Mouse (Mus musculus) forebrain, embryonic 16.5 days (tissue): ENCODE results near the gene Washc1. TPM values are rescaled to one million over a fixed set of nuclear protein-coding genes. Genes with fewer than 3 reads are reported as not detected.

ENCODE experiments used
- ATAC-seq: fragments of 200-750 bp; cut with Nextera tagmentation; 2 replicates; pipeline ENCODE4 v1.8.0; 2017; ENCODE audit warnings: mild to moderate bottlenecking, moderate library complexity
- H3K27ac ChIP-seq: fragments of 300-500 bp; sonication (generic); 2 replicates; pipeline ENCODE4 v1.5.1; 2014; ENCODE audit warnings: low read length, control low read depth
- H3K27me3 ChIP-seq: fragments of 300-500 bp; sonication (generic); replicated peaks from 2 replicates; pipeline ENCODE4 v1.6.1; 2014; ENCODE audit warnings: low read length; ENCODE audit not compliant: control insufficient read depth, insufficient read depth
- H3K36me3 ChIP-seq: fragments of 300-500 bp; sonication (generic); 2 replicates; pipeline ENCODE4 v1.6.1; 2014; ENCODE audit not compliant: control insufficient read depth, insufficient read depth
- H3K4me1 ChIP-seq: fragments of 300-500 bp; sonication (generic); replicated peaks from 2 replicates; pipeline ENCODE4 v1.6.1; 2014; ENCODE audit warnings: low read length; ENCODE audit not compliant: control insufficient read depth, insufficient read depth
- H3K4me2 ChIP-seq: fragments of 300-500 bp; sonication (generic); 2 replicates; pipeline ENCODE4 v1.6.1; 2014; ENCODE audit warnings: mild to moderate bottlenecking, low read length, control low read depth
- H3K4me3 ChIP-seq: fragments of 300-500 bp; sonication (generic); replicated peaks from 2 replicates; pipeline ENCODE4 v1.5.1; 2014; ENCODE audit warnings: mild to moderate bottlenecking, low read length, control low read depth
- H3K9ac ChIP-seq: fragments of 300-500 bp; sonication (generic); replicated peaks from 2 replicates; pipeline ENCODE4 v1.6.1; 2014; ENCODE audit warnings: low read depth, low read length, control low read depth
- H3K9me3 ChIP-seq: fragments of 300-500 bp; sonication (generic); 2 replicates; pipeline ENCODE4 v1.6.1; 2016; ENCODE audit warnings: low read length; ENCODE audit not compliant: control insufficient read depth
- WGBS: fragments of 180-500 bp; shearing (Covaris S2); extraction: QIAGEN DNeasy Blood & Tissue Kit; methylation state at CpG from one replicate; pipeline ENCODE4 v1.1.7; 2014; 5-methylcytosine and 5-hydroxymethylcytosine counted together
- polyA plus RNA-seq: library from polyadenylated mRNA; unstranded; fragments of >200 nt; fragmentation: Nextera tagmentation; extraction: Ambion mirVana; gene quantifications from 2 replicates; pipeline ENCODE4 v1.2.1, GENCODE M21; 2015

Washc1 gene
- polyA plus RNA-seq, 1 experiment from 2014 or later: 52.5 TPM

- no peak overlapping the region for H3K27ac ChIP-seq
- 0 out of 2 replicates have a peak, but pooled peaks cover 2% of the 10 kb centered on the region for H3K27me3 ChIP-seq
- 65% methylated on average over 8 of the region's 8 CpGs for WGBS
- no peak overlapping the region for H3K4me3 ChIP-seq
- no peaks in the 10 kb centered on the region for H3K36me3 ChIP-seq
- no peak overlapping the region for H3K9ac ChIP-seq
- H3K4me2 ChIP-seq: no peak overlapping the region
- ATAC-seq: no peak
- H3K9me3 ChIP-seq: no peaks in the 10 kb centered on the region
- H3K4me1 ChIP-seq: peaks cover 12% of the 10 kb centered on the region
Observed at GRCm38 (mm10) chr17:66107466-66107865, 3.9 kb upstream of the Washc1 start.

GRCm38 (mm10) chr17:66108198-66108597, 3.1 kb upstream of the Washc1 start:
- 85% methylated on average over 4 of the region's 4 CpGs for WGBS
- Histone ChIP-seq H3K9me3 (no peaks in the 10 kb centered on the region), H3K4me2 (no peak overlapping the region), H3K27me3 (0 out of 2 replicates have a peak, but pooled peaks cover 2% of the 10 kb centered on the region), H3K4me1 (peaks cover 15% of the 10 kb centered on the region), H3K27ac (no peak overlapping the region), H3K4me3 (no peak overlapping the region), H3K36me3 (no peaks in the 10 kb centered on the region), H3K9ac (no peak overlapping the region)
- ATAC-seq: no peak

GRCm38 (mm10) chr17:66110746-66111145, 599 bp upstream of the Washc1 start:
- Histone ChIP-seq H3K27me3 (0 out of 2 replicates have a peak, but pooled peaks cover 2% of the 10 kb centered on the region), H3K4me1 (peaks cover 15% of the 10 kb centered on the region), H3K9ac (peak overlapping the region; percentile 90), H3K4me3 (peak overlapping the region; percentile 92), H3K36me3 (peaks cover 11% of the 10 kb centered on the region), H3K27ac (no peak overlapping the region), H3K4me2 (peak overlapping the region; percentile 75), H3K9me3 (no peaks in the 10 kb centered on the region)
- WGBS: 51% methylated on average over 6 of the region's 6 CpGs
- no peak for ATAC-seq

- peaks cover 15% of the 10 kb centered on the region for H3K4me1 ChIP-seq
- H3K4me2 ChIP-seq: peak overlapping the region; percentile 75
- no peak overlapping the region for H3K27ac ChIP-seq
- no peaks in the 10 kb centered on the region for H3K9me3 ChIP-seq
- H3K27me3 ChIP-seq: 0 out of 2 replicates have a peak, but pooled peaks cover 2% of the 10 kb centered on the region
- peak overlapping the region; percentile 90 for H3K9ac ChIP-seq
- H3K36me3 ChIP-seq: peaks cover 18% of the 10 kb centered on the region
- peak overlapping the region; percentile 92 for H3K4me3 ChIP-seq
- 43% methylated on average over 4 of the region's 4 CpGs for WGBS
- no peak for ATAC-seq
Observed at GRCm38 (mm10) chr17:66112166-66112565, 821 bp downstream of the Washc1 start.

- H3K27me3 ChIP-seq: no peaks in the 10 kb centered on the region
- H3K9ac ChIP-seq: no peak overlapping the region
- peaks cover 6% of the 10 kb centered on the region for H3K4me1 ChIP-seq
- no peak overlapping the region for H3K4me2 ChIP-seq
- H3K9me3 ChIP-seq: no peaks in the 10 kb centered on the region
- WGBS: 79% methylated on average over 8 of the region's 8 CpGs
- no peak for ATAC-seq
- no peak overlapping the region for H3K4me3 ChIP-seq
- H3K27ac ChIP-seq: no peak overlapping the region
- H3K36me3 ChIP-seq: peaks cover 29% of the 10 kb centered on the region
Observed at GRCm38 (mm10) chr17:66118991-66119390, 7.6 kb downstream of the Washc1 start.

- no peaks in the 10 kb centered on the region for H3K27me3 ChIP-seq
- H3K27ac ChIP-seq: no peak overlapping the region
- no peaks in the 10 kb centered on the region for H3K9me3 ChIP-seq
- no peak overlapping the region for H3K9ac ChIP-seq
- H3K36me3 ChIP-seq: peaks cover 19% of the 10 kb centered on the region
- H3K4me1 ChIP-seq: peaks cover 12% of the 10 kb centered on the region
- 95% methylated on average over 1 of the region's 1 CpGs for WGBS
- H3K4me3 ChIP-seq: no peak overlapping the region
- no peak for ATAC-seq
- no peak overlapping the region for H3K4me2 ChIP-seq
Observed at GRCm38 (mm10) chr17:66120701-66121100, 9.4 kb downstream of the Washc1 start.

GRCm38 (mm10) chr17:66123066-66123815, 11.9 kb downstream of the Washc1 start, which contains the start of gene Ddx11:
Ddx11 (plus strand) TSS chr17:66123520.
- Histone ChIP-seq H3K4me1 (peaks cover 12% of the 10 kb centered on the region), H3K27ac (peak within 1 kb of the TSS; percentile 35; the same call in 1 of the 2 replicates), H3K36me3 (0 out of 2 replicates have a peak, but pooled peaks cover 5% of the 10 kb centered on the region), H3K4me3 (peak within 1 kb of the TSS; percentile 94), H3K27me3 (no peaks in the 10 kb centered on the region), H3K9ac (peak within 1 kb of the TSS; percentile 68), H3K4me2 (peak within 1 kb of the TSS; percentile 70), H3K9me3 (no peaks in the 10 kb centered on the region)
- 5% methylated on average over 45 of the region's 45 CpGs for WGBS
- ATAC-seq: peak; percentile 85

DNA sequence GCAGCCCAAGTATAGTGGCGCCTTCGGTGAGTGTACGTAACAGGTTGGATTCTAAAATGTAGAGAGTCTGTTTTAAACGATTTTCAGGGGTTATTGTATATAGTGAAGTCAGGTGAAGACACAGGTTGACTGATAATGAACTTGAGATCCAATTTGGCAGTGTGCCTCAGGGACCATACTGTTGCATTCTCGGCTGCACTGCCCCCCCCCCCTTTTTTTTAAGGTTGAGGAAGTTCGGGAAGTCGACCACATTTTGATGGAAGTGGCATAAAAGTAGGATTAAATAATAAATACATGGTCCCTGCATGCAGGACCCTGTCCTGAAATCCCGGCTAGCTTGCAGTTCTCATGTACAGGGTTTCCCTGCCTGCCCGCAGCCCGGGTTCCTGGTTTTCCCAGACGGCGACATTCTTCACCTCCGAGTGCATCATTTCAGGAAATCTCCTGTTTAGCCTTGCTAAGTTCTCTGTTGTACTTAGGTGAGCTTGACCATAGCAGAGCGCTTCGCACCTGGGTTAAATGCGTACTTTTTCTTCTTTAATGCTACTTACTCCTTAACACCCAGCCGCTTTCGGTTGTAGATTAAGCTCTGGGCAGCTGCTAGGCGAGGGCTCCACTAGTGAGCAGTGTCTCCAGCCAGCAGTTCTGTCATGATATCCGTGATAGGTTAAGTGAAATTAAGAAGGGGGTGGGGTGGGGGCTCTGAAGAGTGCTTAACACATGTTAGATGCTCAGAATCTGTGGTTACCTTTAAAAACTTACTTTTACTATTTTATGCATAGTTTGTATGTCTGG, 12.7 kb downstream of the Washc1 start:
- H3K9ac ChIP-seq: peak overlapping the region; percentile 68
- peak overlapping the region; percentile 70 for H3K4me2 ChIP-seq
- under 1% methylated on average over 20 of the region's 20 CpGs for WGBS
- H3K36me3 ChIP-seq: 0 out of 2 replicates have a peak, but pooled peaks cover 4% of the 10 kb centered on the region
- peak overlapping the region; percentile 94 for H3K4me3 ChIP-seq
- H3K27ac ChIP-seq: no peak overlapping the region
- H3K27me3 ChIP-seq: no peaks in the 10 kb centered on the region
- ATAC-seq: 0 out of 2 replicates have a peak, but pooled peaks have one; percentile 18
- H3K4me1 ChIP-seq: peaks cover 12% of the 10 kb centered on the region
- H3K9me3 ChIP-seq: no peaks in the 10 kb centered on the region

- 74% methylated on average over 5 of the region's 5 CpGs for WGBS
- no peak overlapping the region for H3K27ac ChIP-seq
- no peak overlapping the region for H3K9ac ChIP-seq
- no peaks in the 10 kb centered on the region for H3K27me3 ChIP-seq
- no peaks in the 10 kb centered on the region for H3K36me3 ChIP-seq
- H3K9me3 ChIP-seq: no peaks in the 10 kb centered on the region
- ATAC-seq: no peak
- no peak overlapping the region for H3K4me3 ChIP-seq
- H3K4me1 ChIP-seq: peaks cover 12% of the 10 kb centered on the region
- H3K4me2 ChIP-seq: no peak overlapping the region
Observed at GRCm38 (mm10) chr17:66125211-66125610, 13.9 kb downstream of the Washc1 start.
